Mouse (Mus musculus) T-helper 2 cell (primary cell): ENCODE data around the gene Tmed6.

ENCODE experiments used
- in situ Hi-C: fragments of 300-600 bp; cut with MboI, MseI; formaldehyde crosslinking; loops from one replicate; pipeline ENCODE4 v1.15.1; 2025; ENCODE audit warnings: high pct_unique_total_duplicates

Tmed6 gene

DNA sequence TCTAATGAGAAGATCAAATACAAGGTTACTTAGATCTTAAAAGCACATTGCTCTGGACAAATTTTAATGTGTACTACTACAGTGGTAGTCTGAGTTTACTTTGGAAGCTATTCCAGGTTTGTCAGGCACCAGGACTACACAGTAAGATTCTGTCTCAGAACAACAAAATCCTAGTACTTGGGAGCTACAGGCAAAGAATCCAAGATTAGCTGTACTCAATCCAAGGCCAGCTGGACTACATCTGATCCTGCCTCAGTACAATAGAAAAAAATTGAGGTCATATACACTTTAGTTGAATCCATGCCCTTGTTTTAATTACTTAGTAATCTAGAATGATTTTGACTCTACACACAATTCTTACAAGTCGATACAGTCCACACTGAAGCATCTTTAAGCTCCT, 50.5 kb downstream of the Tmed6 start:
- in situ Hi-C loops, result no loop called here

DNA sequence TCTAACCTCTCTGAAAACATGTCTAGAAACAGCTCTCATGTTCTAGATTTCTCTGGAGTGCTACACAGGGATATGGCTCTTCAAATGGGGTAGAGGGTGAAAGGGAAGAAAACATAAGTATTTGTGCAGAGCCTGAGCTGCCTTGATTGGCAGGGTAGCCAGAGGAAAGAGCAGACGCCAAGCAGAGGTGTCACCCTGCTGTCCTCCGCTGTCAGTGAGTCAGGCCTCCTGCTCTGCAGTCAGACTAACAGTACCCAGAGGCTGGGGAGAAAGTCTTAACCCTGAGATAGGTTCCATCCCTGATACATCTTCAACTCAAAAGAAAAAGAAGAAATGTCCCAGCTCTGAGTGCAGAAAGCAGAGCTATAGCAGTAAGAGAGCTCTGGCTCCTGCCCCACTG, 52.8 kb downstream of the Tmed6 start:
- in situ Hi-C loops, result no loop called here
